Mouse (Mus musculus) G1E (cell line): ENCODE results near the gene Ndufc2. TPM values are rescaled to one million over a fixed set of nuclear protein-coding genes. Genes with fewer than 3 reads are reported as not detected.

Source experiments
- ATAC-seq: 2 replicates; pipeline ENCODE4 v1.8.0; 2016; ENCODE audit warnings: mild to moderate bottlenecking; ENCODE audit not compliant: insufficient number of reproducible peaks, poor library complexity, low FRiP score, severe bottlenecking; ENCODE audit errors: extremely low read depth
- DNase-seq: peaks from one replicate; pipeline ENCODE4 v3.0.0; 2012; ENCODE audit warnings: low spot score
- H3K27me3 ChIP-seq: 2 replicates; pipeline ENCODE4 v1.6.1; 2012; ENCODE audit warnings: mild to moderate bottlenecking, low read length, inconsistent platforms; ENCODE audit not compliant: insufficient read depth
- H3K36me3 ChIP-seq: replicated peaks from 2 replicates; pipeline ENCODE3; 2012; ENCODE audit warnings: mild to moderate bottlenecking, inconsistent platforms
- H3K4me1 ChIP-seq: 2 replicates; pipeline ENCODE4 v1.6.1; 2012; ENCODE audit warnings: low read depth, low read length, inconsistent platforms, mixed read lengths; ENCODE audit not compliant: insufficient read depth
- H3K4me3 ChIP-seq: 2 replicates; pipeline ENCODE4 v1.5.1; 2012; ENCODE audit warnings: low read depth, mild to moderate bottlenecking, inconsistent platforms, low read length, moderate library complexity, mixed read lengths
- H3K9me3 ChIP-seq: replicated peaks from 2 replicates; pipeline ENCODE4 v1.6.1; 2012; ENCODE audit warnings: inconsistent platforms
- CTCF ChIP-seq: IDR thresholded peaks from 2 replicates; pipeline ENCODE4 v1.5.1; 2012; ENCODE audit warnings: low read depth, low read length, inconsistent platforms, mixed read lengths
- GATA1 ChIP-seq: IDR thresholded peaks from 2 replicates; pipeline ENCODE4 v1.6.1; 2012; ENCODE audit warnings: borderline replicate concordance, low read length, inconsistent platforms, mixed read lengths
- GATA2 ChIP-seq: IDR thresholded peaks from 2 replicates; pipeline ENCODE4 v1.6.1; 2012; ENCODE audit warnings: low read depth, low read length, inconsistent platforms, borderline replicate concordance
- POLR2AphosphoS5 ChIP-seq: IDR thresholded peaks from 2 replicates; pipeline ENCODE4 v1.6.1; 2012; ENCODE audit warnings: low read depth, low read length, inconsistent platforms; ENCODE audit not compliant: insufficient replicate concordance
- TAL1 ChIP-seq: conservative IDR thresholded peaks from 2 replicates; pipeline ENCODE4 v1.6.1; 2012; ENCODE audit warnings: low read depth, low read length, inconsistent platforms, mixed read lengths
- polyA plus RNA-seq: library from polyadenylated mRNA; stranded (reverse); fragments of >175 nt; gene quantifications from 2 replicates; pipeline ENCODE4 v1.2.3, GENCODE M21; 2012
- total RNA-seq, 2 experiments: library from RNA; stranded (forward) in 1 of 2; stranded (reverse) in 1 of 2; fragments of 200-1000 nt in 1 of 2; fragments of >200 nt in 1 of 2; fragmentation: Nextera tagmentation in 1 of 2; gene quantifications; 2 replicates each; pipeline ENCODE4 v1.2.3; 2014 to 2017

Ndufc2 gene
- total and polyA plus RNA-seq, 3 experiments: 149 to 297 (median 259) TPM

DNA sequence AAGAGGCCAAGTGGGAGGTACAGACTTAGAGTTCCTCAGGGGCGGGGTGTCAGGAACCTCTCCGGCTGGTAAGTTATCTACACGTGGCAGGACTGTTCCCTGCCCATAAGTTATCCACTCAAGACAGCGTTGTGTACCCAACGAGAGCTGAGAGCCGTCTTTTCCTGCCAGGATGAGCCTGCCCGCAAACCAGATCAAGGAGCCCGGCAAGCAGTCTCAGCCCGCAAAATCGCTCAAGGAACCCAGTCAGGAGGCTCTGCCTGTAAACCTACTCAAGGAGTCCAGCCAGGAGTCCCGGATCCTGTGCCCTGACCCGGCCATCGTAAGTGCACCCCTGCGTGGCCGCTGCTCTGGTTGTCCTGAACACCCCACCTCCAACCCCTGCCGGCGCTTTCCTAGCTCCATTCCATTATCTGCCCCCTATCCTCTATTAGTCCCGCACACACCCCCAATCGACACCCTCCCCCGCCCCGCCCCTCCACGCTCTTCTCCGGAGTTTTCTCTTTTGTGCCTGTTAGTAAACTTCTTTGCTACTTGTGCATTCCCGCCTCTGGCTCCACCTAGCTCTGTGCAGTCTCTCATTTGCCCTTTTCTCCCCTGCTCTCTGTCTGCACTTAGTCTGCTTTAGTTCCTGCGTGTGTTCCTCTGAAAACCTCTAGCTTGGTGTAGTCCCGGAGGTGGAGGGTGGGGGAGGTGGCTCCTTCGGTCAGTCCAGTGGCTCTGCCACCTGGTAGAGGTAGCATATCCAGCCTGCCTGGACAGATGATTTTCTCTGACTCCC, 53.5 kb downstream of the Ndufc2 start:
- DNase-seq (no peak), ATAC-seq (peak; percentile 28; the same call in 1 of the 2 replicates)
- TF ChIP-seq GATA2 (no peak), CTCF (no peak), POLR2AphosphoS5 (no peak)
- Histone ChIP-seq H3K4me1 (no peaks in the 10 kb centered on the region; the same call in 1 of the 2 replicates), H3K27me3 (peaks cover 44% of the 10 kb centered on the region), H3K4me3 (no peak overlapping the region), H3K9me3 (no peaks in the 10 kb centered on the region), H3K36me3 (no peaks in the 10 kb centered on the region)

DNA sequence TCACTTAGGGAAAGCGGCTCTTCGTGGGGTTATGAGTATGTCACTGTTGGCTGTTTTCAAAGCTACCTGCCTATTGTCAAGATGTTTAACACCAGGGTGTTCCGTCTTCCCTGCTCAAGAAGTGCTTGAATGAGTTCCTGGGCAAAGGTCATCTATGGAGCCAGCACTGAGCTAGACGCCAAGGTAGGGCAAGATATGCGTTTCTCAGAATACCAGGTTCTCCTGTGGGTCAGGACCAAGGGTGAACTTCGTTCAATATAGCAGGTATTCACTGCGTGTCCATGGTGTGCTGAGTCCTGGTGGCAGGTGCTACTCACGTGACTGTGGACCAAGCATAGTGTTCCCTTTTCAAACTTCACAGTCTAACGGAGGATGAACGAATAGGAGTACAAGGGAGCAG, 55.0 kb downstream of the Ndufc2 start:
- no peak for DNase-seq
- Histone ChIP-seq H3K4me3 (no peak overlapping the region), H3K9me3 (no peaks in the 10 kb centered on the region), H3K36me3 (no peaks in the 10 kb centered on the region), H3K4me1 (no peaks in the 10 kb centered on the region; the same call in 1 of the 2 replicates), H3K27me3 (peaks cover 47% of the 10 kb centered on the region)
- TF ChIP-seq GATA1 (no peak), POLR2AphosphoS5 (no peak), TAL1 (no peak), GATA2 (no peak), CTCF (no peak)
- ATAC-seq: no peak

DNA sequence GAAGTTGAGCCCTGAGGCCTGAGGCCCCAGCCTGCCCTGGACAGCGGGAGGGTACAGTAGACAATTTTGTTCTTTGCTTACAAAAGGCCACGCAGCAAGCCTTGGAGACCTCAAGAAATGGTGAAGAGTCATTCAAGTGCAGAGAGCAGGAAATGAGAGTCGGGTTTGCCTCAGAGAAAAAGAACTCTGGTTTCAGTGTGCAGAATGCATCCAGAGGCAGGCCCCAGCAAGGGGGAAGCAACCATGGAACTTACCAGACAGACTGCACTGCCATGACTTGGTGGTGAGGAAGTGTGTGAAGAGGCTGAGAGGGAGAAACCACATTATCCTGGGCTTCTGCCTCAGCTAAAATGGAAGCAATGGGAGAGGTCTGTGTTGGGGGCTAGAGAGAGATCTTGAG, 55.8 kb downstream of the Ndufc2 start:
- Histone ChIP-seq H3K27me3 (peaks cover 49% of the 10 kb centered on the region), H3K4me1 (no peaks in the 10 kb centered on the region; the same call in 1 of the 2 replicates), H3K4me3 (no peak overlapping the region), H3K9me3 (no peaks in the 10 kb centered on the region), H3K36me3 (no peaks in the 10 kb centered on the region)
- ATAC-seq: no peak
- no peak for DNase-seq
- TF ChIP-seq POLR2AphosphoS5 (no peak), GATA2 (no peak), TAL1 (no peak), GATA1 (no peak), CTCF (no peak)

Other genes with a start within 250 kb of the Ndufc2 start
- gene Usp35, start 68.0 kb upstream of the Ndufc2 start, total RNA-seq (2014; fragmentation: Nextera tagmentation): not detected in 2 replicates
- 0.93 and 1.1 TPM in 2 replicates for gene Usp35, start 68.0 kb upstream of the Ndufc2 start, total RNA-seq (2017)
- 0.09 and 0.10 TPM in 2 replicates for gene Usp35, start 68.0 kb upstream of the Ndufc2 start, polyA plus RNA-seq
- 1.9 and 2.3 TPM in 2 replicates for gene Kctd21, start 67.7 kb upstream of the Ndufc2 start, total RNA-seq (2014; fragmentation: Nextera tagmentation)
- gene Kctd21, start 67.7 kb upstream of the Ndufc2 start, total RNA-seq (2017): 1.0 and 1.7 TPM in 2 replicates
- 0.09 and 0.22 TPM in 2 replicates for gene Kctd21, start 67.7 kb upstream of the Ndufc2 start, polyA plus RNA-seq
- 37.2 and 56.6 TPM in 2 replicates for gene Alg8, start 28.4 kb upstream of the Ndufc2 start, total RNA-seq (2014; fragmentation: Nextera tagmentation)
- gene Alg8, start 28.4 kb upstream of the Ndufc2 start, total RNA-seq (2017): 15.9 and 20.6 TPM in 2 replicates
- gene Alg8, start 28.4 kb upstream of the Ndufc2 start, polyA plus RNA-seq: 0.97 and 1.7 TPM in 2 replicates
- gene Thrsp, start 17.7 kb downstream of the Ndufc2 start, total RNA-seq (2014; fragmentation: Nextera tagmentation): not detected in 2 replicates
- 0.05 TPM in 1 of 2 replicates, not detected in the other for gene Thrsp, start 17.7 kb downstream of the Ndufc2 start, total RNA-seq (2017)
- not detected in 2 replicates for gene Thrsp, start 17.7 kb downstream of the Ndufc2 start, polyA plus RNA-seq
- gene Kctd14, start 51.3 kb downstream of the Ndufc2 start, total RNA-seq (2014; fragmentation: Nextera tagmentation): not detected in 2 replicates
- 0.11 TPM in 1 of 2 replicates, not detected in the other for gene Kctd14, start 51.3 kb downstream of the Ndufc2 start, total RNA-seq (2017)
- not detected in 2 replicates for gene Kctd14, start 51.3 kb downstream of the Ndufc2 start, polyA plus RNA-seq
- 95.3 and 123 TPM in 2 replicates for gene Ints4, start 81.0 kb downstream of the Ndufc2 start, total RNA-seq (2014; fragmentation: Nextera tagmentation)
- 39.6 and 43.8 TPM in 2 replicates for gene Ints4, start 81.0 kb downstream of the Ndufc2 start, total RNA-seq (2017)
- 3.3 and 4.7 TPM in 2 replicates for gene Ints4, start 81.0 kb downstream of the Ndufc2 start, polyA plus RNA-seq
- 16.1 and 19.9 TPM in 2 replicates for gene Aamdc, start 179.5 kb downstream of the Ndufc2 start, total RNA-seq (2014; fragmentation: Nextera tagmentation)
- gene Aamdc, start 179.5 kb downstream of the Ndufc2 start, total RNA-seq (2017): 16.1 and 20.8 TPM in 2 replicates
- gene Aamdc, start 179.5 kb downstream of the Ndufc2 start, polyA plus RNA-seq: 2.1 and 3.2 TPM in 2 replicates
- gene Rsf1, start 179.9 kb downstream of the Ndufc2 start, total RNA-seq (2014; fragmentation: Nextera tagmentation): 48.2 and 58.5 TPM in 2 replicates
- gene Rsf1, start 179.9 kb downstream of the Ndufc2 start, total RNA-seq (2017): 24.9 and 33.4 TPM in 2 replicates
- 14.2 and 14.8 TPM in 2 replicates for gene Rsf1, start 179.9 kb downstream of the Ndufc2 start, polyA plus RNA-seq